Mouse (Mus musculus) brain, embryonic 14.5 days (tissue): ENCODE results near the gene Slc8b1.

Source experiments
- CTCF ChIP-seq: fragments of 200-500 bp; IDR thresholded peaks from 2 replicates; pipeline ENCODE4 v1.5.1; 2012; ENCODE audit warnings: inconsistent platforms, mild to moderate bottlenecking, moderate library complexity, borderline replicate concordance; ENCODE audit not compliant: insufficient read depth, insufficient read length; ENCODE audit errors: extremely low read depth
- POLR2A ChIP-seq: fragments of 200-500 bp; IDR thresholded peaks from 2 replicates; pipeline ENCODE4 v1.6.1; 2012; ENCODE audit warnings: mild to moderate bottlenecking, inconsistent platforms, borderline replicate concordance; ENCODE audit not compliant: poor library complexity, insufficient read depth, insufficient read length, severe bottlenecking; ENCODE audit errors: extremely low read depth

DNA sequence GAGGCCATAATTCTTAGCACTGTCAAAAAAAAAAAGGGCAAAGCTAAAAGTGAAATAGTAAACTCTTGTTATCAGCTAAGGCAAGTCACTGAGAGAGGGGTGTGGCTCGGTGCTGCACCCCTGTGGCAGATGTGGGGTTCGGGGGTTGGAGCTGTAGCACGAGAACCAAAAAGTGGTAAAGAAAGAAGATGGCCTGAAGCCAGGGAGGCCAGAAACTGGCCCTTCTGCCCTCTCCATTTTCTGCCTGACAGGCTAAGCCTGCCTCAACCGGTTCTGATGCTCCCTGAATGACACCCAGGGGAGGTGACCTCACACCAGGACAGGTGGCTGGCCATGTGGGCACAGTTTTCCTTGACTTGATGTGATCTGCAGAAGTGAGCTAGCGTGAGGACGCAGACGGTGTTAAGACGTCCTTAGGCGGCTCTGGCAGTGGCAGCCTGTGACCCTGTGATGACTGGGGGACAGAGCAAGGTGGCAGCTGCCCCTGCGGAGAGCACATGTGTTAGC, 67.0 kb downstream of the Slc8b1 start:
- TF ChIP-seq CTCF (no peak), POLR2A (no peak)
